In genomic region chr3:151430106-151430505, GRCm38 (mm10) we compare ENCODE assay signal across 16 mouse cellular contexts.
"Had no signal": no experiment of that assay in that cellular context is flagged by ENCODE, and none has a peak within 500 bp of the region (broad histone marks: within the 10 kb centered on the region; RNA-seq: fewer than 3 reads in every experiment).

No protein-coding gene starts in this region.

- ATAC-seq: liver, embryonic 12.5 days; liver, postnatal 0 days; lung, postnatal 0 days; midbrain, embryonic 13.5 days; midbrain, embryonic 15.5 days; midbrain, embryonic 16.5 days had no signal

- DNase-seq: left cerebral cortex, postnatal 4 days; liver, embryonic 13.5 days; liver, postnatal 0 days; lung, adult 18-20 months; lung, adult 2 months; lung, embryonic 14.5 days; lung, postnatal 10 days; lung, postnatal 14 days; lung, postnatal 36 days; lung, postnatal 4 days; midbrain, embryonic 14.5 days had no signal
